Mouse (Mus musculus) embryonic facial prominence, embryonic 10.5 days (tissue): ENCODE results near the gene Taf8. TPM values are rescaled to one million over a fixed set of nuclear protein-coding genes. Genes with fewer than 3 reads are reported as not detected.

Experiments used
- DNase-seq: peaks from one replicate; pipeline ENCODE4 v3.0.0-alpha.2; 2017; ENCODE audit warnings: low spot score
- H3K27ac ChIP-seq: fragments of 300-500 bp; sonication (generic); replicated peaks from 2 replicates; pipeline ENCODE4 v1.5.1; 2016; ENCODE audit warnings: mild to moderate bottlenecking
- H3K27me3 ChIP-seq: fragments of 300-500 bp; sonication (generic); replicated peaks from 2 replicates; pipeline ENCODE4 v1.6.1; 2016; ENCODE audit warnings: low read depth, mild to moderate bottlenecking; ENCODE audit not compliant: poor library complexity, severe bottlenecking
- H3K36me3 ChIP-seq: fragments of 300-500 bp; sonication (generic); replicated peaks from 2 replicates; pipeline ENCODE4 v1.6.1; 2016; ENCODE audit warnings: mild to moderate bottlenecking, moderate library complexity
- H3K4me1 ChIP-seq: fragments of 300-500 bp; sonication (generic); 2 replicates; pipeline ENCODE4 v1.6.1; 2016
- H3K4me3 ChIP-seq: fragments of 300-500 bp; sonication (generic); 2 replicates; pipeline ENCODE4 v1.5.1; 2016; ENCODE audit warnings: mild to moderate bottlenecking, moderate library complexity
- H3K9me3 ChIP-seq: fragments of 300-500 bp; sonication (generic); 2 replicates; pipeline ENCODE4 v1.6.1; 2016; ENCODE audit warnings: mild to moderate bottlenecking
- WGBS: fragments of 180-500 bp; shearing (Covaris S2); methylation state at CpG from one replicate; pipeline ENCODE4 v1.1.7; 2016; 5-methylcytosine and 5-hydroxymethylcytosine counted together
- polyA plus RNA-seq: library from polyadenylated mRNA; unstranded; fragments of >200 nt; fragmentation: Nextera tagmentation; extraction: Ambion mirVana; gene quantifications from 2 replicates; pipeline ENCODE4 v1.2.1, GENCODE M21; 2016

Taf8 gene
- 32.0 and 35.3 TPM in 2 replicates for polyA plus RNA-seq

DNA sequence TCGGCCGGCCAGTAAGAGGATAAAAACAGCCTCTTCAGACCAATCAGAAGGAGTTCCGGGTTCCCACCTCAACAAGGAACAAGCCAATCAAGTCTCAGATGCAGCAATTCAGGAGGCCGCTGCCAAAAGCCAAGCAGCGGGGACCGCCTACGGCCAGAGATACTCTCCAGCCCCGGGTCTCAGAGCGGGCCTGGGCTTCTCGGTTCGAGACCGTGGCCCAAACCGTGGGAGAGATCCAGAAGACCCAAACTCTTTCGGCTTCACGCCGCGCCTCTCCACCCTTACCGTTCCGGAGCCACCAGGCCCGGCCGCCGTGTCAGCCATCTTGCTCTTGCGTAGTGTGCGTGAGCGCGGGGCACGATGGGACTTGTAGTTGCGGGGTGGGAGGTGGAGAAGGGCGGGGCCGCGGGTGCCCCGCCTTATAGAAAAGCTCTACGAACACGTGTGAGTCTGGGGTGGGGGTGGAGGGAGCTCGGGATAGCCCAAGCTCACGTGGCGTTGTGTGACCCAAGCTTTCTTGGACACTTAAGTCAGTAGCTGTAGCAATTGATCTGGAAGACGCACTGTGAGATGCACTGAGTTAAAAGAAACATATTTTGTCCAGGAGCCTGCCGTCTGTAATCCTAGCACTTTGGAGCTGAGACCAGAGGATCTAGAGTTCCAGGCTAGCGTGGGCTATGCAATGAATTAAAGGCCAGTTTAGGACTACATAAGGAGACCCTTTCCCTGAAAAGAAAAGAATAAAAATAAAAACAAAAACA, at the start of gene Taf8:
Taf8 (minus strand) TSS at position 347 of the 761 bp plus-strand sequence.
- peak within 1 kb of the TSS; percentile 76 for H3K4me3 ChIP-seq
- peak; percentile 97 for DNase-seq
- H3K27me3 ChIP-seq: no peaks in the 10 kb centered on the region
- peaks cover 32% of the 10 kb centered on the region for H3K36me3 ChIP-seq
- H3K27ac ChIP-seq: peak within 1 kb of the TSS; percentile 96
- no peaks in the 10 kb centered on the region for H3K9me3 ChIP-seq
- H3K4me1 ChIP-seq: peaks cover 28% of the 10 kb centered on the region
- 3% methylated on average over 40 of the region's 40 CpGs for WGBS

DNA sequence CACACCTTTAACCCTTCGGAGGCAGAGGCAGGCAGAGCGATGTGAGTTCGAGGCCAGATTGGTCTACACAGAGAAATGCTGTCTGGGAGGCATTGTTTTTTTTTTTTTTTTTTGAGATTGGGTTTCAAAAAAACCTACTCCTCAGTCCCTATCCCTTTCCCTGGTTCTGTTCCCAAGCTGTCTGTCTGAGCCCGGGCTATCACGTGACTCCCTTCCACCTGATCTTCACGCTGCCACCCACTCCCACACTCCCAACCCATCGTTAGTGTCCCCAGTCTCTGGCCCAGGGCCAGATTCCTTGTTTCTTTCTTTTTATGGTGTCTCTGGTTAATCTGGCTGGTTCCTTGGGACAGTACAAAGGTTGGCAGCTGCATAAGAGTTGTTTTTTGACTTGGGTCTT, 49.0 kb upstream of the Taf8 start:
- Histone ChIP-seq H3K27ac (no peak overlapping the region), H3K4me1 (no peaks in the 10 kb centered on the region), H3K36me3 (no peaks in the 10 kb centered on the region), H3K4me3 (no peak overlapping the region), H3K9me3 (no peaks in the 10 kb centered on the region), H3K27me3 (no peaks in the 10 kb centered on the region)
- no peak for DNase-seq
- WGBS: 83% methylated on average over 7 of the region's 7 CpGs

DNA sequence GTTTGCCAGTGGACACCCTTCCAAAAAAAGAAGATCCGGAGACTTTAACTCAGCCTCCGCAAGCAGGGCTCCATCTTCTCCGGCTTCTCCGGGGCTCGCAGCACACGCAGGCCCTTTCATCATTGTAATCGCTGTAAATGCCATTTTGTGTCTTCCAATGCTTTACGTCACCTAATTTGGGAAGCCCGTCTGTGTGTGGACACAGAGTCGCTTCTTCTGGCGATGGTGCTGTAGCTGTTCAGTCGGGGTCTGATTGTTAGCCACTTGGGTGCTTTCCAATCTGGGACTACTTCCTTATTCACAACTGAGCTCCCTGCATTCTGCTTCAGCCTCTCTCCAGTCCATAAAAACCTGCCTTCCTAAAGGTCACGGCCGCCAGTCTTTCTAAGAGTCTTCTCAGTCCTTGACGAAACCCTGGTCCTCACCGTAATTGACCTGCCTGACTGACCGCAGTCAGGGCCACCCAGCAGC, 43.8 kb upstream of the Taf8 start:
- 86% methylated on average over 17 of the region's 17 CpGs for WGBS
- DNase-seq: no peak
- no peak overlapping the region for H3K27ac ChIP-seq
- H3K36me3 ChIP-seq: no peaks in the 10 kb centered on the region
- H3K27me3 ChIP-seq: no peaks in the 10 kb centered on the region
- no peak overlapping the region for H3K4me3 ChIP-seq
- H3K9me3 ChIP-seq: no peaks in the 10 kb centered on the region
- peaks cover 13% of the 10 kb centered on the region for H3K4me1 ChIP-seq

DNA sequence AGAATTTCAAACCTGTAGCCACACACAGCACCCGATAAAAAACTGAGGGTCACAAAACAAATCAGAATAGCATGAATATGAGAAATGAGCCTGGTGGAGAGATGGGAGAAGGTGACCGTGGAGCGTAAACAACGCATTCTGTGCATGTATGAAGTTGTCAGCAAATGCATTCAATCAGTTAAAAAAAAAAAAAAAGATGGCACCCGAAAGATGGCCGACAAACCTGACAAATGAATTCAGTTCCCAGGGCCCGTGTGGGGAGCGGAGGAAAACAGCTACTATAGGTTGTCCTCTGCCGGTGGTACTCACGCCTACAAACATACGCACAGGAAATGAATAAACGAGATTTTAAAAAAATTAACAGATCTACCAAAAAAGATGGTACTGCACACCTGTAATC, 43.1 kb upstream of the Taf8 start:
- no peaks in the 10 kb centered on the region for H3K27me3 ChIP-seq
- H3K9me3 ChIP-seq: no peaks in the 10 kb centered on the region
- no peak overlapping the region for H3K4me3 ChIP-seq
- peaks cover 13% of the 10 kb centered on the region for H3K4me1 ChIP-seq
- no peak for DNase-seq
- WGBS: 92% methylated on average over 12 of the region's 12 CpGs
- no peaks in the 10 kb centered on the region for H3K36me3 ChIP-seq
- no peak overlapping the region for H3K27ac ChIP-seq

DNA sequence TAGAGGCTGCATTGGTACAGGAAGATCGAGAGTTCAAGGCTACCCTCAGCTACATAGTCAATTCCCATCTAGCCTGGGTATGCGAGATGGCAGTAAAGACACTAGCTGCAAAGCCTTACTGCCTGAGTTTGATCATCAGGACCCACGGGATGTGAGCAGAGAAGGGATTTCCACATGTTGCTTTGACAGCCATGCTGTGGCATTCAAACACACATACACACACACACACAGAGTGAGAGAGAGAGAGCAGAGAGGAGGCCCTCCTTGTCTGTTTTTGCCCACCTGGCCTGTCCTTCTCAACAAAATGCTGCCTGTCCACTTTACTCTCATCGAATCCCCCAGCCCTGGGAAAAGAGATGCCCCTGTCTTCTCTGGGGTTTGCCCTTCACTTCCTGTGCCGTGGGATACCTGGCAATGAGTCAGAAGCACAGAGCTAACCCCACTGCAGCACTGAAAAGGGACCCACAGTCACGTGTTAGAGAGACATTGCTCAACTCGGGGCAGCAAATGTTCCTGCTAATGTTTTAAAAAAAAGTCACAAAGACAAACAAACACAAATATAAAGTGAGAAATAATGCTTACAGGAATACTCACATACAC, 41.1 kb upstream of the Taf8 start:
- Histone ChIP-seq H3K9me3 (no peaks in the 10 kb centered on the region), H3K4me1 (peaks cover 13% of the 10 kb centered on the region), H3K27ac (no peak overlapping the region), H3K27me3 (no peaks in the 10 kb centered on the region), H3K36me3 (no peaks in the 10 kb centered on the region), H3K4me3 (no peak overlapping the region)
- 79% methylated on average over 7 of the region's 7 CpGs for WGBS
- no peak for DNase-seq

DNA sequence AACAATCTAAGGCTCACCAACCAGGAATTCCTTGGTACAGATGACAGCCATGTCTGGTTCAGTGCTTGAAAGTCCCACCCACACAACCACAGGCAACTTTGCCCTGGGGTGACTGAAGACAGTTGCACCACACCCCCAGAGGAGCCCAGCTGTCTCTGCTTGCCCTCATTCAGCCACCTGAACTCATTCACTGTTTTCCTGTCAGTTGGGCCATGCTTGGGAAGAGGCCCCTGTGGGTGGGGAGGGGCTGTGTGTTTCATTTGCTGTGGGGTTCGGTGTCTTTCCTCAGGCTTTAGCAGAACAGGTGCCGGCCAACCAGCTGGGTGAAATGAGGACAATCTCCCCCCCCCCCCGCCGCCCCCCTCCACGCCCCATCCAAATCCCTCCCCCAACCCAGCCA, 40.0 kb upstream of the Taf8 start:
- no peak for DNase-seq
- Histone ChIP-seq H3K27me3 (no peaks in the 10 kb centered on the region), H3K27ac (no peak overlapping the region), H3K9me3 (no peaks in the 10 kb centered on the region), H3K36me3 (no peaks in the 10 kb centered on the region), H3K4me3 (no peak overlapping the region), H3K4me1 (peaks cover 13% of the 10 kb centered on the region)
- WGBS: 68% methylated on average over 5 of the region's 5 CpGs

DNA sequence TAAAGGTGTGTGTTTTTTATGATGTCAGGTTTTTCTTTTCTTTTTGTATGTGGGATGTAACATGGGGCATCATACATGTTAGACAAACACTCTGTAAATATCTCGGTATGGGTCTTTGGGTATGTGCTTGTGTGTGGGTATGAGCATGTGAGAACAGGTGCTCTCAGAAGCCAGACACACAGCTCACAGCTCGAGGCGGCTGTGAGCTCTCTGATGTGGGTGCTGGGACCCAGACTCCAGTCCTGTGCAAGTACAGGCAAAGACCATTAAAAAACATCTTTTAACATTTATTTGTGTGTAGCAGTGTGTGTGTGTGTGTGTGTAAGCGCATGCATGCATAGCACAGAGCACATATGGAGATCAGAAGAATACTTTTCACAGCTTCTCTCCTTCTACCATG, 37.0 kb upstream of the Taf8 start:
- WGBS: 90% methylated on average over 4 of the region's 4 CpGs
- H3K27me3 ChIP-seq: no peaks in the 10 kb centered on the region

DNA sequence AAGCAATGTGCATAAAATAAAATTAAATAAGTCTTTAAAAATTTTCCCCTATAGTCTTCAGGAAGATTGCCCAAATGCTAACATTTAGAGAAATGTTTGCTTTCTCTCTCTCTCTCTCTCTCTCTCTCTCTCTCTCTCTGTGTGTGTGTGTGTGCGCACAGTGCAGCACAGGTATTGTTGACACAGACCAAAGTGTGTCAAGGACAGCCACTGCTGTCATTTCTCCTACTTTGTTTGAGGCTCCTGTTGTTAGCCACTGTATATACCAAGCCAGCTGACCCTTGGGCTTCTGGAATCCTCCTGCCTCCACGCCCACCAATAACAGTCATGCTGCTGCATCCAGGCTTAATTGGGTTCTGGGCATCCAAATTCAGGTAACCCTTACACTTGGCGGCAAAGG, 36.0 kb upstream of the Taf8 start:
- Histone ChIP-seq H3K4me3 (no peak overlapping the region), H3K27ac (no peak overlapping the region), H3K27me3 (no peaks in the 10 kb centered on the region), H3K9me3 (no peaks in the 10 kb centered on the region), H3K4me1 (peaks cover 13% of the 10 kb centered on the region), H3K36me3 (no peaks in the 10 kb centered on the region)
- WGBS: 89% methylated on average over 3 of the region's 3 CpGs
- no peak for DNase-seq

More for the DNA sequence above, 37.0 kb upstream of the Taf8 start:
- H3K27ac ChIP-seq: no peak overlapping the region
- H3K36me3 ChIP-seq: no peaks in the 10 kb centered on the region
- H3K9me3 ChIP-seq: no peaks in the 10 kb centered on the region
- DNase-seq: no peak
- peaks cover 13% of the 10 kb centered on the region for H3K4me1 ChIP-seq
- H3K4me3 ChIP-seq: no peak overlapping the region

DNA sequence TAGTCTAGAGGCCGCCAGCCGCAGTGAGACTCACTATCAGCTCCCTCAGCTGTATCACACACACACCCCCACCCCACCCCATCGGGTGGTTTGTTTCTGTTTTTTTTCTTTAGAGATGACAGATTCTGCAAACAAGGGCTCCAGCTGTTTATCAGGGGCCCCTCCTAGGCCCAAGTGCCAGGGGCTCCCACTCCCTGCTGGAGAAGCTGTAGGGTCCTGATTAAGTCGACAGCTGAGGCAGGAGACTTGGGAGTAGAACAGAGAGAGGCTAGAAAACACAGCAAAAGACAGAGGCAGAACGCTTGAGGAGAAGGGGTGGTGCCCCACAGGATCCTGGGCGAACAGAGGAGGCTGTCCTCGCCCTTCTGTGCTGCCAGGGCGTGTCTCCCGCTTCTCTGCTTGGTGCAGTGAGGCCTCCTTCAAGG, 33.7 kb upstream of the Taf8 start:
- Histone ChIP-seq H3K4me3 (no peak overlapping the region), H3K4me1 (peaks cover 8% of the 10 kb centered on the region), H3K9me3 (no peaks in the 10 kb centered on the region), H3K36me3 (no peaks in the 10 kb centered on the region), H3K27me3 (no peaks in the 10 kb centered on the region), H3K27ac (peak overlapping the region; percentile 14)
- 65% methylated on average over 9 of the region's 9 CpGs for WGBS
- no peak for DNase-seq

DNA sequence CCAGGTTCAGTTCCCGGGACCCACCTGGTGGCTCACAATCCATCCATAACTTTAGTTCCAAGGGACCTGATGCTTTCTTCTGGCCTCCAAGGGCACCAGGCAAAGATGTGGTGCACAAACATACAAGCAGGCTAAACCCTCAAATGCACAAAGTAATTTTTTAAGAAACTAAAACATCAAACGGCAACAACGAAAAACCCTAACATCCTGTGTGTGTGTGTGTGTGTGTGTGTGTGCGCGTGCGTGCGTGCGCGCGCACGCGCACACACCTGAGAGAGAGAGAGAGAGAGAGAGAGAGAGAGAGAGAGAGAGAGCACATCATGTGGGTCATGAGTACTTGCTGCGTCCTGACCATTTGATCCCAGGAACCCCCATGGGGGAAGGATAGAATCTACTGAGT, 31.6 kb upstream of the Taf8 start:
- H3K4me1 ChIP-seq: peaks cover 13% of the 10 kb centered on the region
- H3K9me3 ChIP-seq: no peaks in the 10 kb centered on the region
- H3K4me3 ChIP-seq: no peak overlapping the region
- no peak for DNase-seq
- WGBS: 94% methylated on average over 13 of the region's 13 CpGs
- no peaks in the 10 kb centered on the region for H3K27me3 ChIP-seq
- H3K36me3 ChIP-seq: no peaks in the 10 kb centered on the region
- no peak overlapping the region for H3K27ac ChIP-seq

DNA sequence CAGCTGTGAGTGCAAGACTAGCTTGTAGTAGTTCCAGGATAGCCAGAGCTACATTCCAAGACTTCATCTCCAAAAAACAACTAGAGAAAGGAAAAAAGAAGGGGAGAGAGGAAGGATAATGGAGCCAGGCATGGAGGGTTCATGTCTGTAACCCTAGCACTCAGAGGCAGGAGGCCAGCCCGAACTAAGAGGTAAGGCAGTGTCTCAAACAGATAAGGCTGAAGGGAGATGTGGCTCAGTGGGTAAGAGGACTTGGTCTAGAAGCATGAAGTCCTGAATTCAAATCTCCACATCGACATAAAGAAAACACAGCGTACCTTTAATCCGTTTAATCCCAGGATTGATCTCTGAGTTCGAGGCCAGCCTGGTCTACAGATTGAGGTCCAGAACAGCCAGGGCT, 30.3 kb upstream of the Taf8 start:
- WGBS: 94% methylated on average over 5 of the region's 5 CpGs
- H3K9me3 ChIP-seq: no peaks in the 10 kb centered on the region
- no peak overlapping the region for H3K4me3 ChIP-seq
- H3K36me3 ChIP-seq: no peaks in the 10 kb centered on the region
- no peak for DNase-seq
- peaks cover 25% of the 10 kb centered on the region for H3K4me1 ChIP-seq
- H3K27ac ChIP-seq: no peak overlapping the region
- no peaks in the 10 kb centered on the region for H3K27me3 ChIP-seq

DNA sequence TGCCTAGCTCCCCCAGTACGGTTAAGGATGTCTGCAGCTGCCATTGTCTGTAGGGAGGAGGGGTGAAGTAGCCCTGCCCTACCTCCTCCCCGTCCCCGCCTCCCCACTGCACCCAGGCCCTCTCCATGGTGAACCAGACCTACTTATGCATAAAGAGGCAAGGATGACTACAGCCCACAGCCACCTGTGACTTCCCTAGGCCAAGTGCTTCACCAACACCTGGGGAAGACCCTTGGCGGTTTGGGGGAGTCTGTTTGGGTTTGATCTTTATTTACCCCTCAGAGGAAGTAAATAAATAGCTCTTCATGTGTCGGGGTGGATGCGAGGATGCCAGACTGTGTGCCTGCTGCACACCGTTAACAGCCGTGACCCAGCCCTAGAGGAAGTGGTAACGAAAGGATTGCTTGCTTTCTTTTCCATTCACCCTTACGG, 29.3 kb upstream of the Taf8 start:
- H3K4me1 ChIP-seq: peaks cover 32% of the 10 kb centered on the region
- H3K27me3 ChIP-seq: no peaks in the 10 kb centered on the region
- WGBS: 60% methylated on average over 10 of the region's 10 CpGs
- H3K27ac ChIP-seq: 0 out of 2 replicates have a peak overlapping the region, but pooled peaks have one; percentile 2
- H3K36me3 ChIP-seq: no peaks in the 10 kb centered on the region
- H3K9me3 ChIP-seq: no peaks in the 10 kb centered on the region
- DNase-seq: no peak
- no peak overlapping the region for H3K4me3 ChIP-seq

DNA sequence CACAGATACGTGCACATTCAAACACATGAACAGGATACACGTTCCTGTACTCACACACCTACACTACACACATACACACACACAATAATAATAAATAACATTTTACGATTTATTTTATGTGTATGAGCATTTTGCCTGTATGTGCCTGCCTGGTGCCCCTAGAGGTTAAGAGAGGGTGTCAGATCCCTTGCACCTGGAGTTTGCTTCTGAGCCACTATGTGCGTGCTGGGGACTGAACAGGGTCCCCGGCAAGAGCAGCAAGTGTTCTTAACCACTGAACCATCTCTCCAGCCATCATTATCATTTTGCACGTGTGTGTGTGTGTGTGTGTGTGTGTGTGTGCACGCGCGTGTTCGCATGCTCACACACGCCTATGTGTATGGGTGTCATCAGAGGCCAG, 27.5 kb upstream of the Taf8 start:
- Histone ChIP-seq H3K36me3 (no peaks in the 10 kb centered on the region), H3K9me3 (no peaks in the 10 kb centered on the region), H3K27ac (no peak overlapping the region), H3K27me3 (no peaks in the 10 kb centered on the region), H3K4me3 (no peak overlapping the region), H3K4me1 (peaks cover 32% of the 10 kb centered on the region)
- DNase-seq: no peak
- 89% methylated on average over 11 of the region's 11 CpGs for WGBS
